Mouse (Mus musculus): ENCODE measurements around the gene Urb1. TPM values are rescaled to one million over a fixed set of nuclear protein-coding genes. Genes with fewer than 3 reads are reported as not detected.
A peak's percentile ranks its signal among the peaks of the same experiment; 100 is the strongest.

Gene Urb1
- total and polyA plus RNA-seq, 2 experiments from 2014 or later: 4.5 to 17.6 TPM

- TF ChIP-seq CTCF (IDR thresholded peaks at IDR 0.05; ENCODE audit: low read depth): no peak
- no peaks in the 10 kb centered on the region for H3K27me3 ChIP-seq (ENCODE audit: insufficient read depth, low read length)
- 0 out of 2 replicates have a peak, but pooled peaks cover 3% of the 10 kb centered on the region for H3K9me3 ChIP-seq (ENCODE audit: low read length)
- no peak overlapping the region for H3K9ac ChIP-seq (replicated peaks; ENCODE audit: low read length)
- H3K4me3 ChIP-seq (ENCODE audit: low read length): no peak overlapping the region
- no peaks in the 10 kb centered on the region for H3K36me3 ChIP-seq (ENCODE audit: insufficient read depth, low read length)
- DNase-seq (ENCODE audit: low spot score): no peak
- no peak for ATAC-seq
- no peaks in the 10 kb centered on the region for H3K4me1 ChIP-seq (ENCODE audit: insufficient read depth, low read length)
- H3K27ac ChIP-seq: no peak overlapping the region
- WGBS: 75% methylated on average over 4 of the region's 4 CpGs
- no peak overlapping the region for H3K4me2 ChIP-seq (ENCODE audit: low read depth, low read length)
Measured at GRCm38 (mm10) chr16:90735611-90736010, 74.6 kb downstream of the Urb1 start.

- H3K4me1 ChIP-seq (ENCODE audit: insufficient read depth, low read length): peaks cover 6% of the 10 kb centered on the region
- H3K4me2 ChIP-seq (ENCODE audit: low read depth, low read length): peak within 1 kb of the TSS; percentile 95
- H3K27ac ChIP-seq: peak within 1 kb of the TSS; percentile 76; the same call in 1 of the 2 replicates
- H3K9ac ChIP-seq (replicated peaks; ENCODE audit: low read length): peak within 1 kb of the TSS; percentile 58
- 0 out of 2 replicates have a peak, but pooled peaks cover 3% of the 10 kb centered on the region for H3K9me3 ChIP-seq (ENCODE audit: low read length)
- no peaks in the 10 kb centered on the region for H3K36me3 ChIP-seq (ENCODE audit: insufficient read depth, low read length)
- peak within 1 kb of the TSS; percentile 86 for H3K4me3 ChIP-seq (ENCODE audit: low read length)
- 2% methylated on average over 53 of the region's 53 CpGs for WGBS
- TF ChIP-seq CTCF (IDR thresholded peaks at IDR 0.05; ENCODE audit: low read depth): peak; percentile 34
- peak; percentile 97 for ATAC-seq
- no peaks in the 10 kb centered on the region for H3K27me3 ChIP-seq (ENCODE audit: insufficient read depth, low read length)
- peak; percentile 98 for DNase-seq (ENCODE audit: low spot score)
Measured at GRCm38 (mm10) chr16:90727233-90728115, 82.7 kb downstream of the Urb1 start, which contains the start of gene Mis18a. TSS of gene Mis18a (minus strand) at chr16:90727404.

GRCm38 (mm10) chr16:90726600-90727227, 83.5 kb downstream of the Urb1 start:
- no peak for TF ChIP-seq CTCF (IDR thresholded peaks at IDR 0.05; ENCODE audit: low read depth)
- peak overlapping the region; percentile 86 for H3K4me3 ChIP-seq (ENCODE audit: low read length)
- ATAC-seq: no peak; the same call in 1 of the 2 replicates
- peaks cover 6% of the 10 kb centered on the region for H3K4me1 ChIP-seq (ENCODE audit: insufficient read depth, low read length)
- peak overlapping the region; percentile 58 for H3K9ac ChIP-seq (replicated peaks; ENCODE audit: low read length)
- no peak for DNase-seq (ENCODE audit: low spot score)
- H3K27me3 ChIP-seq (ENCODE audit: insufficient read depth, low read length): no peaks in the 10 kb centered on the region
- 0 out of 2 replicates have a peak, but pooled peaks cover 3% of the 10 kb centered on the region for H3K9me3 ChIP-seq (ENCODE audit: low read length)
- no peaks in the 10 kb centered on the region for H3K36me3 ChIP-seq (ENCODE audit: insufficient read depth, low read length)
- H3K27ac ChIP-seq: no peak overlapping the region
- H3K4me2 ChIP-seq (ENCODE audit: low read depth, low read length): peak overlapping the region; percentile 95
- WGBS: 8% methylated on average over 38 of the region's 38 CpGs

GRCm38 (mm10) chr16:90724051-90724450, 86.2 kb downstream of the Urb1 start:
- Histone ChIP-seq H3K4me1 (ENCODE audit: insufficient read depth, low read length) (peaks cover 6% of the 10 kb centered on the region), H3K27me3 (ENCODE audit: insufficient read depth, low read length) (no peaks in the 10 kb centered on the region), H3K9ac (replicated peaks; ENCODE audit: low read length) (no peak overlapping the region), H3K4me3 (ENCODE audit: low read length) (no peak overlapping the region), H3K36me3 (ENCODE audit: insufficient read depth, low read length) (no peaks in the 10 kb centered on the region; the same call in 1 of the 2 replicates), H3K4me2 (ENCODE audit: low read depth, low read length) (no peak overlapping the region), H3K27ac (no peak overlapping the region), H3K9me3 (ENCODE audit: low read length) (no peaks in the 10 kb centered on the region)
- ATAC-seq (no peak), DNase-seq (ENCODE audit: low spot score) (no peak)
- 98% methylated on average over 4 of the region's 4 CpGs for WGBS
- no peak for TF ChIP-seq CTCF (IDR thresholded peaks at IDR 0.05; ENCODE audit: low read depth)

- no peaks in the 10 kb centered on the region for H3K27me3 ChIP-seq (ENCODE audit: insufficient read depth, low read length)
- no peaks in the 10 kb centered on the region for H3K4me1 ChIP-seq (ENCODE audit: insufficient read depth, low read length)
- TF ChIP-seq CTCF (IDR thresholded peaks at IDR 0.05; ENCODE audit: low read depth): no peak
- peak overlapping the region; percentile 30 for H3K9ac ChIP-seq (replicated peaks; ENCODE audit: low read length)
- no peaks in the 10 kb centered on the region for H3K36me3 ChIP-seq (ENCODE audit: insufficient read depth, low read length)
- DNase-seq (ENCODE audit: low spot score) (no peak), ATAC-seq (no peak)
- H3K4me2 ChIP-seq (ENCODE audit: low read depth, low read length): peak overlapping the region; percentile 62
- no peaks in the 10 kb centered on the region for H3K9me3 ChIP-seq (ENCODE audit: low read length)
- WGBS: 42% methylated on average over 12 of the region's 12 CpGs
- peak overlapping the region; percentile 72 for H3K27ac ChIP-seq
- peak overlapping the region; percentile 32 for H3K4me3 ChIP-seq (ENCODE audit: low read length)
Measured at GRCm38 (mm10) chr16:90710313-90710712, 99.9 kb downstream of the Urb1 start.

- Histone ChIP-seq H3K4me3 (ENCODE audit: low read length) (peak overlapping the region; percentile 32), H3K9ac (replicated peaks; ENCODE audit: low read length) (peak overlapping the region; percentile 30), H3K27me3 (ENCODE audit: insufficient read depth, low read length) (no peaks in the 10 kb centered on the region), H3K4me1 (ENCODE audit: insufficient read depth, low read length) (no peaks in the 10 kb centered on the region), H3K36me3 (ENCODE audit: insufficient read depth, low read length) (no peaks in the 10 kb centered on the region), H3K4me2 (ENCODE audit: low read depth, low read length) (peak overlapping the region; percentile 62), H3K9me3 (ENCODE audit: low read length) (no peaks in the 10 kb centered on the region), H3K27ac (peak overlapping the region; percentile 72)
- no peak; the same call in 1 of the 2 replicates for TF ChIP-seq CTCF (IDR thresholded peaks at IDR 0.05; ENCODE audit: low read depth)
- ATAC-seq (peak; percentile 91), DNase-seq (ENCODE audit: low spot score) (peak; percentile 94)
- 6% methylated on average over 17 of the region's 17 CpGs for WGBS
Measured at GRCm38 (mm10) chr16:90709711-90710289, 100.4 kb downstream of the Urb1 start.

All from hindbrain, postnatal 0 days (tissue).